Mouse (Mus musculus): ENCODE data around the gene Foxp2. TPM values are rescaled to one million over a fixed set of nuclear protein-coding genes. Genes with fewer than 3 reads are reported as not detected.

Gene Foxp2
- total RNA-seq, 2 experiments from 2014 or later, result 26.1 to 31.3 TPM

GRCm38 (mm10) chr6:15029446-15030125 lies 128.4 kb downstream of the Foxp2 start:
- intact Hi-C loops (cut with DNase I), result no loop called here
- DNase-seq, result no peak

DNA sequence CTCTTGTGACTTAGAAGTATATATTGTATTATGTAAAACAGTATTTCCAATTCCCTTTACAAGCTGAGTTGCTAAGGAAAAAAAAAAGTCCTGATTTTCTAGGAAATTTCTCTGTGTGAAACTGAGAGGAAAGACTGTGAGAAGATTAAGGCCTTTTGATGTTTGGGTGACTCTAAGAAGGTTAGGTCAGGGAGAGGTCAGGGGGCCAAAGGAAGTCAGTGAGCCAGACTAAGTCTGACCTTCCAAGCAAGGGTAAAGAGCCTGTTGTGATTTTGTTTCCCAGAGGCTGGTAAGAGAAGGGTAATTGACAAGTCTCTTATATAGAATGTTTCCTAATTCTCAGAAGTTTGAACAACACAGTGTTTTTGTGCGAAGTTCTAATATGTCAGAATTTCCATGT lies 162.1 kb downstream of the Foxp2 start:
- no peak for DNase-seq
- intact Hi-C loops (cut with DNase I), result no loop called here

GRCm38 (mm10) chr6:15101548-15101947 lies 200.4 kb downstream of the Foxp2 start:
- intact Hi-C loops (cut with DNase I), result no loop called here
- no peak for DNase-seq

GRCm38 (mm10) chr6:15120916-15121315 lies 219.8 kb downstream of the Foxp2 start:
- DNase-seq, result no peak
- intact Hi-C loops (cut with DNase I), result no loop called here

DNA sequence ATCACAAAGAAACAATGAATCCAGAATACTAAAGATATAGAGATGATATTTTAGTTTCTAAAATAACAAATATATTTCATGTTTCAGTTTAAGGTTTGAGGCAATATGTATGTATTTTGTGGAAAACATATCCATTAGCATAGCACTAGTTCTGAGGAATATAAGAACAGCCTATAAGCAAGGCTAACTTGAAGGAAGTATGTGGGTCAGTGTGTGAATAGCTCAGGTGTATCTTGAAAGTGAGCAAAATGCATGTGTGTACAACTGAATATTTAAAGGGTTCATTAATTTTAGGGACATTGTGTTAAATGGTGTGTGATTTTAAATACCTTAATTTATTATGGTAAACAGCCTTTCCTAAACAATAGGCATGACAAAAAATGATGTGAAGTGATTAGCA lies 220.2 kb downstream of the Foxp2 start:
- no peak for DNase-seq

DNA sequence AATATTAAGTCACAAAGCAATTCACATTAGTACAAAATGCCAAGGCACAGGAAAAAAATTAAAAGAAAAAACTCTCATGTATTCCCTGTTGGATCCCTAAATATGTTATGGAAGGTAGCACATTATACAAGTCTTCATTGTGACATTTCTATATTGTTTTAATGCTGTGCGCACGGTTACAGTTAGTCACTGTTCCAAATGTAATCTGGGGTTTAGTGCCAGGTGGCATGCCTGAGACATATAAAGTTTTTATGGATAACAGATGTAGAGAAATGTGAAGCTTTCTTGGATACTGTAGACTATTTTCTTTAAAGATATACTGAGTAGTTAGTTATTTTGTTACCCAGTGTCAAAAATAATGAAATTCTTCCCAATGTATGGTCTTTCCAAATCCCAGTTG lies 229.0 kb downstream of the Foxp2 start:
- intact Hi-C loops (cut with DNase I), result no loop called here
- DNase-seq, result no peak

More for the DNA sequence above, 220.2 kb downstream of the Foxp2 start:
- intact Hi-C loops (cut with DNase I), result no loop called here

- DNase-seq, result no peak
- intact Hi-C loops (cut with DNase I), result no loop called here
Observed at GRCm38 (mm10) chr6:15142094-15142493, 240.9 kb downstream of the Foxp2 start.

- DNase-seq, result no peak
- intact Hi-C loops (cut with DNase I), result no loop called here
Observed at GRCm38 (mm10) chr6:15151619-15152018, 250.5 kb downstream of the Foxp2 start.

DNA sequence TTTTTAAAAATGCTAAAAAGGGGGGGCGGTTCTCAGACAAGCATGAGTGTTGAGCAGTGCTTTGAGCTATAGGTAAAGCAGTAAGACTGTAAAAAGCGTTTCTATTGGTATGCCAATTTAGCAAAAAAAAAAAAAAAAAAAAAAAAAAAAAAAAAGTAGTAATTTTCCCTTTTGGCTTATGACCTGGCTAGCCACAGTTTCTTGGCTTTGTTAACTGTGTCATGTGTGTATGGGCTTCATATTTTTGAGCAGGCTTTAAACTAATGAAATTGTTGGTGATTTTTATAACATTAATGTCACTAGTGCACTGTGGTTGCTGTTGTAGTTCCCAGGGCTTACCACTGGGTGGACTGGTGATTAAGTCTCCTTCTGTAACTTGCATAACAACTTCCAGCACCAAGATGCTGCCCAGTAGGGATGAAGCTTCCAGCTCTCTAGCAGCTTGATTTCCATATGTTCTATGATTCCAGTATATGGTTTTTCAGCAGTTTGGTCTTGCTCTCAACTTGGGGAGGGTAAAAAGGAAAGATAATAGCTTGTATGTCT lies 262.4 kb downstream of the Foxp2 start:
- intact Hi-C loops (cut with DNase I), result no loop called here
- DNase-seq, result no peak

DNA sequence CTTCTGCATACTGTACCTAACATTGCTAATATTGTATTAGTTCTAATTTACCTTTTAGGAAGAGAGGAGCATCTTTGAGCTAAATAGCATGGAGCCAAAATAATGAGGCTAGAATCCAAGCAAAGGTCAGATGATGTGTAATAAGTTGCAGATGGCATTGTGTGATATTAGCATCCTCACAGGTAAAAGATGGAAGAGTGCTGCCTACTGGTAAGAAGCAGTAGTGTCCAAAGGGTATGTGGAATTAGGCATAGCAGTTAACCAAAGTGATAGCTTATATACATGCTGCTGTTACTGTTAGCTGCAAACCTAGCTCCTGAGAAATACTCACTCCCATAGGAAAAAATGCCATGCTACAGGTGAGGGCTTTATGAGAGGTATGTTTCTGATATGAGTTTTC lies 275.6 kb downstream of the Foxp2 start:
- intact Hi-C loops (cut with DNase I), result no loop called here
- no peak for DNase-seq

- no peak for DNase-seq
- intact Hi-C loops (cut with DNase I), result loop anchor here (10.0 kb wide), 3 partner anchors 222 to 1602 kb away; no protein-coding TSS in a partner anchor
Observed at GRCm38 (mm10) chr6:15192877-15193276, 291.7 kb downstream of the Foxp2 start.

GRCm38 (mm10) chr6:15242176-15242942 lies 341.2 kb downstream of the Foxp2 start:
- DNase-seq, result no peak
- intact Hi-C loops (cut with DNase I), result no loop called here

- no peak for DNase-seq
- intact Hi-C loops (cut with DNase I), result no loop called here
Observed at GRCm38 (mm10) chr6:15257393-15257792, 356.2 kb downstream of the Foxp2 start.

DNA sequence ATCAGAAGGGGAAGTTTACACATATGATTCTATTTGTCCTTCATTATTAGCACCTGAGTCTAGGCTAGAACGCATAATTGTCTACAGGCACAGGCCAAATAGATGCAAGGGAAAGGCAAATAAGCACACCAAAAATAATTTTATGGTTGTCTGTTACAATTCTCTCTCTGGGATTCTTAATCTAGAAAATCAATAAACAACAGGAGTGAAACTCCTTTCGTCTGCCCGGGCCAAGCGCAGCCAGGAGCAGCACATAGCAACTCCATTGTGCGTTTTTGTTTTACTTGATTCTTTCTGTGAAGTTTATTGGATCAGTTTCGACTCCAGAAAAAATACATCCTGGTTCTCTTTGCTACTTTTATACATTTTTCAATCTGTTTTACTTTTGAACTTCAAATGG lies 356.7 kb downstream of the Foxp2 start:
- intact Hi-C loops (cut with DNase I), result no loop called here
- no peak for DNase-seq

GRCm38 (mm10) chr6:15268136-15268535 lies 367.0 kb downstream of the Foxp2 start:
- no peak for DNase-seq
- intact Hi-C loops (cut with DNase I), result no loop called here

- no peak for DNase-seq
- intact Hi-C loops (cut with DNase I), result no loop called here
Observed at GRCm38 (mm10) chr6:15285213-15285612, 384.1 kb downstream of the Foxp2 start.

GRCm38 (mm10) chr6:15294081-15294480 lies 392.9 kb downstream of the Foxp2 start:
- no peak for DNase-seq
- intact Hi-C loops (cut with DNase I), result no loop called here

GRCm38 (mm10) chr6:15299279-15299678 lies 398.1 kb downstream of the Foxp2 start:
- intact Hi-C loops (cut with DNase I), result no loop called here
- DNase-seq, result peak; percentile 59

DNA sequence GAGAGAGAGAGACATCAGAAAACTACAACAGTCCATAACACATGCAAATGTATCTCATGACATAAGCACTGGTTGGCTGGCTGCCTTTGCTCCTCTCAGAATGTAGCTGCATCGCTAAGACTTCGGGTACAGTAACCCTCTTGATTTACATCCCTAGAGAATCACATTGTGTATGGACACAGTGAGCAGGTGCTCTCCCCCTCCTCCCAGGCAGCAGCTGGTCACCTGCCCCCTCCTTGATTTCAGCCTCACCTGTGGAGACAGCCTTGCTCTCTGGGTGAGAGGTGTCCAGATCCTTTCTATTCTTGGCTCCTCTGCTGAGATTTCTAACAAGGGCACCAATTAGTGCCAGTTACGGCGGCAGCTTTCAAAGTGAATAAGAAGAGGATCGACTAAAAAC lies 409.5 kb downstream of the Foxp2 start:
- peak; percentile 22 for DNase-seq
- intact Hi-C loops (cut with DNase I), result no loop called here

- no peak for DNase-seq
- intact Hi-C loops (cut with DNase I), result no loop called here
Observed at GRCm38 (mm10) chr6:15316948-15317347, 415.8 kb downstream of the Foxp2 start.

DNA sequence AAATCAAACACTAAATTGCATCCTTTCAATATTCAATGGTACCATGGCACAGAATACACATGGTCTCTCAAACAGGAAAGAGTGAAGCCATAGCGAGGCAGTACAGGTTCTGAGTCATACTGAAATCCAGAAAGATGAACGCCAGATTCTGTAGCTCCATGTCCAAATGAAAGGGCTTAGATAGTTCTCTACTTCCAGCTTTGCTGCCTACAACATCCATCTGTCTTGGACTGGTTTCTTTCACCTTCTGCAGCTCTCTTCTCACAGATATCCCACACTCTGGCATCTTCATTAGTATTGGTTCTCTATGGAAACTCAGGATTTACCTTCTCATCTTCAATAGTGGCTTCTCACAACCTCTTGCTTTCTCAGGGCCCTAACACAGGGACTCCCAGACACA lies 417.2 kb downstream of the Foxp2 start:
- intact Hi-C loops (cut with DNase I), result no loop called here
- DNase-seq, result no peak

DNA sequence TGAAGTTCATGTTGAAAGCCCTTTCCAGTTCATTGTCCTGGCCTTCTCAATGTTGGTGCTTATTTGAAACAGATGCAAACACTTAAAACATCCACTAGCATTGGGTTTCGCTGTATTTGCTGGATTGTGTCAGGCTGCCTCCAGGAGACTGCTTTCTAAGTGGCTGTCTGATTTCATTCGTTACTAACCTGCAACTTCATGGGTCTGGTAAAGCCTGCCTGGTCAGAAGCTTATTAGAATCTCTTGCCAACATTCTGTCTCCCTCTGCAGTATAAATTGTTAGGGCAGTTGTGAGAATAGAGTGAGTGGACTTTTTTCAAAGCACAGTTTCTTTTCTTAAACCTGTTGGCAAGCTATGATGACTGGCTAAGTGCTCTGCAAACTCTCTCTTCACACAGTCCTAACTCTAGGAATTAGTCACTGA lies 420.4 kb downstream of the Foxp2 start:
- intact Hi-C loops (cut with DNase I), result no loop called here
- no peak for DNase-seq
